Mouse (Mus musculus): Measurements from ENCODE around the gene Sh3bgrl. TPM values are rescaled to one million over a fixed set of nuclear protein-coding genes. Genes with fewer than 3 reads are reported as not detected.

Gene Sh3bgrl
- 92.7 TPM for polyA plus RNA-seq (2017; shearing (Covaris generic))

GRCm38 (mm10) chrX:109095245-109096242 lies at the start of gene Sh3bgrl:
Gene Sh3bgrl (plus strand): TSS chrX:109095365.

GRCm38 (mm10) chrX:109196468-109196867 lies 101.3 kb downstream of the Sh3bgrl start, which contains the start of gene Gm6377:
Gene Gm6377 (plus strand): TSS chrX:109196756.

Other genes starting within 250 kb of the Sh3bgrl start
- gene Hmgn5, start 82.0 kb upstream of the Sh3bgrl start, polyA plus RNA-seq (2017; shearing (Covaris generic)): 9.7 TPM
- 0.48 TPM for gene Gm6377, start 101.4 kb downstream of the Sh3bgrl start, polyA plus RNA-seq (2017; shearing (Covaris generic))